Mouse (Mus musculus) liver, adult 2 months (tissue): ENCODE results near the gene Adnp. TPM values are rescaled to one million over a fixed set of nuclear protein-coding genes. Genes with fewer than 3 reads are reported as not detected.

ENCODE experiments used
- DNase-seq: peaks from one replicate; pipeline ENCODE4 v3.0.0-alpha.2; 2011; ENCODE audit warnings: low read depth, low spot score; ENCODE audit errors: extremely low read depth
- H3K27ac ChIP-seq: fragments of 200-500 bp; replicated peaks from 2 replicates; pipeline ENCODE4 v1.5.1; 2012; ENCODE audit warnings: low read depth, mild to moderate bottlenecking, control low read depth, inconsistent platforms, low read length; ENCODE audit not compliant: insufficient read depth
- H3K27me3 ChIP-seq: fragments of 200-500 bp; 2 replicates; pipeline ENCODE4 v1.6.1; 2012; ENCODE audit warnings: mild to moderate bottlenecking, moderate library complexity, low read length, inconsistent platforms; ENCODE audit not compliant: control insufficient read depth, insufficient read depth
- H3K36me3 ChIP-seq: fragments of 200-500 bp; 2 replicates; pipeline ENCODE4 v1.6.1; 2012; ENCODE audit warnings: low read length, inconsistent platforms; ENCODE audit not compliant: control insufficient read depth, insufficient read depth
- H3K4me1 ChIP-seq: fragments of 200-500 bp; 2 replicates; pipeline ENCODE4 v1.6.1; 2011; ENCODE audit warnings: low read length; ENCODE audit not compliant: control insufficient read depth, insufficient read depth
- H3K4me3 ChIP-seq: fragments of 200-500 bp; 2 replicates; pipeline ENCODE4 v1.5.1; 2011; ENCODE audit warnings: low read depth, mild to moderate bottlenecking, control low read depth, low read length, moderate library complexity; ENCODE audit not compliant: insufficient read depth
- H3K79me2 ChIP-seq: fragments of 200-500 bp; 2 replicates; pipeline ENCODE4 v1.6.1; 2012; ENCODE audit warnings: inconsistent platforms, mild to moderate bottlenecking, low read length, moderate library complexity; ENCODE audit not compliant: control insufficient read depth, insufficient read depth
- H3K9ac ChIP-seq: fragments of 200-500 bp; 2 replicates; pipeline ENCODE4 v1.6.1; 2012; ENCODE audit warnings: low read depth, mild to moderate bottlenecking, control low read depth, inconsistent platforms, low read length
- CTCF ChIP-seq: fragments of 200-500 bp; IDR thresholded peaks from 2 replicates; pipeline ENCODE4 v1.5.1; 2011; ENCODE audit warnings: low read depth, low read length, control low read depth
- POLR2A ChIP-seq: fragments of 200-500 bp; IDR thresholded peaks from 2 replicates; pipeline ENCODE4 v1.6.1; 2011; ENCODE audit warnings: low read length, control low read depth; ENCODE audit not compliant: insufficient read depth; ENCODE audit errors: extremely low read depth
- WGBS: fragments of 180-500 bp; shearing (Covaris S2); methylation state at CpG from one replicate; pipeline ENCODE4 v1.1.7; 2018; 5-methylcytosine and 5-hydroxymethylcytosine counted together
- polyA plus RNA-seq: library from polyadenylated mRNA; depleted of rRNA; stranded (reverse); fragments of >200 nt; gene quantifications from 2 replicates; pipeline ENCODE4 v1.2.3, GENCODE M21; 2012; rRNA removed
- total RNA-seq: library from RNA; depleted of rRNA; stranded (reverse); fragments of >200 nt; gene quantifications from 2 replicates; pipeline ENCODE4 v1.2.3, GENCODE M21; 2014; rRNA removed

Gene Adnp
- total and polyA plus RNA-seq, 2 experiments: 1.4 to 6.8 TPM

DNA sequence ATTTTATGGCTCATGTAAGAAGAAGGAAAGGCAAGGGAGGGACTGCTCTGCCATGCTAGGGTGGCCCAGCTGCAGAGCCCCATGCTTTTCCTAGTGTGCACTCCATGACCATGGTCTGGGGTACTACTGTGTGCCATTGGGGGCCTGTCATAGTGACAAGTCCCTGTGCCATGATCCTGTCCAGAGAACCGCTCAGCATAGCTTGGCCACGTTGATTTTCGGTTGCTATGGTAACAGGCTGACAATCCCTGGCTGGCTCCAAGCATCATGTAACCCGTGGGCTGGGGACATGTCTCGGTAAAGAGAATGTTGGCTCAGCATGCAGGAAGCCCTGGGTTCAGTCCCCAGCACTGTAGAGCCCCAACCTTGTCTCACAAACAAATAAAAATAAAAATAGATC lies 63.1 kb downstream of the Adnp start:
- Histone ChIP-seq H3K36me3 (no peaks in the 10 kb centered on the region), H3K79me2 (no peaks in the 10 kb centered on the region), H3K9ac (no peak overlapping the region), H3K27me3 (no peaks in the 10 kb centered on the region), H3K27ac (no peak overlapping the region), H3K4me1 (peaks cover 6% of the 10 kb centered on the region), H3K4me3 (no peak overlapping the region)
- no peak for TF ChIP-seq POLR2A
- TF ChIP-seq CTCF: no peak
- DNase-seq: no peak
- 66% methylated on average over 5 of the region's 5 CpGs for WGBS

DNA sequence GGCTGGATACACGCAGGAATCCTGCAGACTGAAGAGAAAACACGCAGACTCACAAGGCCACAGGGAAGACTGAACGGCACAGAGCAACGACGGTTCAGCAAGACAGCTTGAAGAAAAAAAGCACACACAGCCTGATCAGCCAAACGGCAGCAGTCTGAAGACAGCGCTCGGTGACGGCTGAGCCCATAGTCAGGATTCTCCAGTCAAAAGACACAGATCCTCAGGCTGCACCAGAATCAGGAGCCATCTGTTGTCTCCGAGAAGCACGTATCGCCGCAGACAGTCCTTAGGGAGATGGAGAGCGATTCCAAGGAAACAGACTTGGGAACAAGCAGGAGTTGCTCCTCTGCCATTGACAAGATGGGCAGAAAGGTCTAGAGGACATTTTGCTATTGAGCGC lies 69.8 kb downstream of the Adnp start:
- Histone ChIP-seq H3K79me2 (no peaks in the 10 kb centered on the region), H3K4me3 (no peak overlapping the region), H3K36me3 (no peaks in the 10 kb centered on the region), H3K27me3 (no peaks in the 10 kb centered on the region), H3K27ac (no peak overlapping the region), H3K9ac (no peak overlapping the region), H3K4me1 (no peaks in the 10 kb centered on the region)
- TF ChIP-seq POLR2A: no peak
- no peak for TF ChIP-seq CTCF
- WGBS: 86% methylated on average over 15 of the region's 15 CpGs
- no peak for DNase-seq

Other genes starting within 250 kb of the Adnp start
- gene Ripor3, start 196.5 kb downstream of the Adnp start, total RNA-seq: 0.92 and 0.94 TPM in 2 replicates
- 1.4 and 1.9 TPM in 2 replicates for gene Ripor3, start 196.5 kb downstream of the Adnp start, polyA plus RNA-seq
- gene Pard6b, start 126.1 kb downstream of the Adnp start, total RNA-seq: 1.7 and 3.4 TPM in 2 replicates
- 5.3 and 5.9 TPM in 2 replicates for gene Pard6b, start 126.1 kb downstream of the Adnp start, polyA plus RNA-seq
- gene Gm20716, start 23.3 kb upstream of the Adnp start, total RNA-seq: 25.8 and 26.4 TPM in 2 replicates
- gene Gm20716, start 23.3 kb upstream of the Adnp start, polyA plus RNA-seq: 2.3 and 2.4 TPM in 2 replicates
- gene Dpm1, start 23.5 kb upstream of the Adnp start, total RNA-seq: 37.7 and 51.0 TPM in 2 replicates
- 30.8 and 31.1 TPM in 2 replicates for gene Dpm1, start 23.5 kb upstream of the Adnp start, polyA plus RNA-seq
- gene Mocs3, start 23.5 kb upstream of the Adnp start, total RNA-seq: 5.9 and 6.6 TPM in 2 replicates
- gene Mocs3, start 23.5 kb upstream of the Adnp start, polyA plus RNA-seq: 14.8 and 16.8 TPM in 2 replicates
- not detected in 2 replicates for gene Kcng1, start 74.6 kb upstream of the Adnp start, total RNA-seq
- not detected in 2 replicates for gene Kcng1, start 74.6 kb upstream of the Adnp start, polyA plus RNA-seq